Mouse (Mus musculus) lung, postnatal 0 days (tissue): ENCODE measurements around the gene Ndufs7.

Source experiments
- CTCF ChIP-seq: IDR thresholded peaks from 2 replicates; pipeline ENCODE4 v1.5.1; 2016; ENCODE audit warnings: antibody characterized with exemption, mild to moderate bottlenecking
- EP300 ChIP-seq: IDR thresholded peaks from 2 replicates; pipeline ENCODE4 v1.6.1; 2016; ENCODE audit warnings: antibody characterized with exemption, mild to moderate bottlenecking, control low read depth

DNA sequence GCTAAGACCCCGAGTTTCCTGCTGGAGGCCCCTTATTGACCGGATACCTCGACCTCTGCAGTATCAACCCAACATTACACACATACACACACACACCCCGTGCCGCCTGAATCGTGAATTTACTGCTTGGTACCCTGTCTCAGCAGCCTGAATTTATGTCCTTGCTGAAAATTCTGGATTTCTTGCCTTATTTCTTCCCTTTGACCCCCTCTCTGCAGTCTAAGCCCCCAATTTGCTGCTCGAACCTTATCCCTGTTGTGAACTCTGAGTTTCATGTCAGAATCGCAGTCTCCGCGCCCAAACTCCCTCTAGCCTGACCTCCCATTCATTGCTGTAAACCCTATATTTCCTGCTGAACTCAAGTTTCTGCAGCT is 21.8 kb upstream of the Ndufs7 start:
- TF ChIP-seq CTCF (no peak), EP300 (no peak)
